Mouse (Mus musculus): ENCODE measurements at regions not wholly inside any gene's neighbourhood (a gene's known extent, or its start where the extent isn't known, plus 50 kb on each side); places are given as distances from the start of the nearest gene placed in this dataset.

DNA sequence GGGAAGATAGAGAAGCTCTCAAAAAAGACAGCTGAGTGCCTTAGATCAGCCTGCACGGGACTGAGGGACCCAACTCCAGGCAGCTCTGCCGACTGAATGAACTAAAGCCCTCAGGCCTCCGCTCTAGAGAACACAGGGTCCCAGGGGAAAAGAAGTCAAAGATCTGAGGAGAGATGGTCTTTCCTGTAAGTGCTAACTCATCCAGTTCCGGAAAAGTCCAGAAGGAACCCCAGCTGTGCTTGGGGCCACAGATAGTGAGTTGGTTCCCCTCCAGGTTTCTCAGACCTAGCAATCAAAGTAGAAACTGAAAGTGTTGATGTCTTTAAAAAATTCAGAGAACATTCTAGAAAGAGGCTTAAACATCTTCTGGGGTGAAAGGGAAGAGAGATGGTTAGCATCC lies 220.0 kb downstream of the Rybp start:
- TF ChIP-seq CTCF (IDR thresholded peaks at IDR 0.05; ENCODE audit: insufficient read depth, low read depth, low read length) (no peak), POLR2A (IDR thresholded peaks at IDR 0.05; ENCODE audit: insufficient read depth, low read depth, low read length) (no peak)

Measured in olfactory bulb, adult 2 months (tissue).